Mouse (Mus musculus) adrenal gland, postnatal 25 days (tissue): ENCODE measurements around the gene Herc1. TPM values are rescaled to one million over a fixed set of nuclear protein-coding genes. Genes with fewer than 3 reads are reported as not detected.

Experiments
- DNase-seq: peaks from one replicate; pipeline ENCODE4 v3.0.0; 2021; ENCODE audit warnings: mixed read lengths
- total RNA-seq: library from RNA; stranded (reverse); gene quantifications from 2 replicates; pipeline ENCODE4 v1.2.3, GENCODE M21; 2021

Herc1 gene
- total RNA-seq, 1 experiment from 2014 or later, result 52.6 TPM

- no peak for DNase-seq
Measured at GRCm38 (mm10) chr9:66521595-66521994, 171.3 kb downstream of the Herc1 start.

GRCm38 (mm10) chr9:66542785-66543184 is 192.5 kb downstream of the Herc1 start:
- no peak for DNase-seq

Other genes with a start within 250 kb of the Herc1 start
- 102 and 125 TPM in 2 replicates for gene Snx1, start 223.9 kb upstream of the Herc1 start, total RNA-seq
- gene Ciao2a, start 223.8 kb upstream of the Herc1 start, total RNA-seq, result 75.1 and 83.5 TPM in 2 replicates
- gene Dapk2, start 192.2 kb upstream of the Herc1 start, total RNA-seq, result 5.9 and 10.4 TPM in 2 replicates
- 0.48 and 0.64 TPM in 2 replicates for gene Fbxl22, start 164.1 kb downstream of the Herc1 start, total RNA-seq
- gene Usp3, start 242.7 kb downstream of the Herc1 start, total RNA-seq, result 46.8 and 51.1 TPM in 2 replicates